Comparison of ENCODE assay signal across 8 mouse cellular contexts in the genomic region with DNA sequence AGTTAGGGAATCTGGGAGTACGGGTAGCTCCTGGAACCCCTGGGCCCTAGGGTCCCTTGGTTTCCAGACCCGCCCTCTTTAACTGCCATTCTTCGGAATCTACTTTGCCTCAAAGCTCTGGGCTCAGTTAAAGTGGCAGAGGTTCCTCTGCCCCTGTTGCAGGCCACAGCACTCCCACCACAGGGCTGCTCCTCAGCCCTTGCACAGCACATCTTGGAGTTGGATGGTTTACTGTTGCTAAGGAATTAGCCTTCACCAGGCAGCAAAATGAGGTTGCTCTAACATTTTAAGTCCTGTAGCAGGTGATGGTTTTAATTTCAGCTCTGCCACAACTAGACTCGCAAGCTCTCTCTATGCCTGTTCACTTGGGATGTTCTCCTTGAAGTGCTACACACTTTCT. TPM values are rescaled to one million over a fixed set of nuclear protein-coding genes. Genes with fewer than 3 reads are reported as not detected.
DNase-seq lines count a peak whose midpoint lies in the region; ATAC-seq and TF ChIP-seq lines count a peak whose summit lies in the region.

Gene Brd3, minus strand, starts transcription at position 101 of the 400 bp plus-strand sequence.

- ATAC-seq in neural tube, embryonic 15.5 days (ENCODE audit: low FRiP score): no peak

- H3K4me1 ChIP-seq in spleen, adult 2 months (ENCODE audit: control insufficient read depth, insufficient read depth, insufficient read length): 0 out of 2 replicates have a peak, but pooled peaks cover 4% of the 10 kb centered on the region
- H3K4me1 ChIP-seq in embryonic fibroblast, embryonic 13.5 days (ENCODE audit: control insufficient read depth, insufficient read depth, low read length): peaks cover 8% of the 10 kb centered on the region
- H3K4me1 ChIP-seq in limb, embryonic 10.5 days: peaks cover 27% of the 10 kb centered on the region
- no peaks in the 10 kb centered on the region for H3K4me1 ChIP-seq in neural tube, embryonic 15.5 days

- H3K36me3 ChIP-seq in spleen, adult 2 months (ENCODE audit: control insufficient read depth, insufficient read depth, low read length): no peaks in the 10 kb centered on the region
- no peaks in the 10 kb centered on the region for H3K36me3 ChIP-seq in limb, embryonic 10.5 days
- no peaks in the 10 kb centered on the region for H3K36me3 ChIP-seq in neural tube, embryonic 15.5 days

- no peak for TF ChIP-seq POLR2A in spleen, adult 2 months (IDR thresholded peaks at IDR 0.05; ENCODE audit: low read depth, low read length)
- TF ChIP-seq POLR2A in embryonic fibroblast, embryonic 13.5 days (IDR thresholded peaks at IDR 0.05; ENCODE audit: low read depth, low read length): no peak

- no peak for DNase-seq in spleen, adult 2 months (ENCODE audit: low read depth in 1 of 2, low spot score in 2 of 2)
- DNase-seq in spleen, postnatal 14 days (ENCODE audit: low spot score in 2 of 2): no peak
- no peak for DNase-seq in heart, postnatal 10 days
- DNase-seq in limb, embryonic 10.5 days (ENCODE audit: low spot score): no peak
- DNase-seq in spleen, postnatal 4 days (ENCODE audit: low spot score in 2 of 2): no peak
- no peak for DNase-seq in kidney, postnatal 14 days

- H3K4me2 ChIP-seq in neural tube, embryonic 15.5 days: no peak within 1 kb of the TSS

- no peak for TF ChIP-seq CTCF in spleen, adult 2 months (IDR thresholded peaks at IDR 0.05; ENCODE audit: extremely low read depth, insufficient read depth, insufficient read length, insufficient replicate concordance)
- no peak for TF ChIP-seq CTCF in embryonic fibroblast, embryonic 13.5 days (IDR thresholded peaks at IDR 0.05; ENCODE audit: borderline replicate concordance, insufficient read depth, low read length)

- 96% methylated on average over 4 of the region's 4 CpGs for WGBS in spleen, adult 2 months
- 73% methylated on average over 4 of the region's 4 CpGs for WGBS in limb, embryonic 10.5 days
- 73% methylated on average over 4 of the region's 4 CpGs for WGBS in neural tube, embryonic 15.5 days

- no peaks in the 10 kb centered on the region for H3K27me3 ChIP-seq in spleen, adult 2 months (ENCODE audit: control insufficient read depth, insufficient read depth, low read length)
- H3K27me3 ChIP-seq in limb, embryonic 10.5 days (ENCODE audit: low read depth, poor library complexity, severe bottlenecking): no peaks in the 10 kb centered on the region
- H3K27me3 ChIP-seq in neural tube, embryonic 15.5 days (replicated peaks): no peaks in the 10 kb centered on the region

- H3K27ac ChIP-seq in spleen, adult 2 months (ENCODE audit: insufficient read depth, low read length): no peak within 1 kb of the TSS
- H3K27ac ChIP-seq in embryonic fibroblast, embryonic 13.5 days (ENCODE audit: insufficient read depth, low read length): no peak within 1 kb of the TSS
- H3K27ac ChIP-seq in limb, embryonic 10.5 days: no peak within 1 kb of the TSS
- H3K27ac ChIP-seq in neural tube, embryonic 15.5 days (replicated peaks): no peak within 1 kb of the TSS

- no peaks in the 10 kb centered on the region for H3K9me3 ChIP-seq in limb, embryonic 10.5 days (replicated peaks)
- H3K9me3 ChIP-seq in neural tube, embryonic 15.5 days (replicated peaks): no peaks in the 10 kb centered on the region

- H3K4me3 ChIP-seq in spleen, adult 2 months (ENCODE audit: extremely low read depth, insufficient read depth, insufficient read length): no peak within 1 kb of the TSS
- H3K4me3 ChIP-seq in embryonic fibroblast, embryonic 13.5 days (ENCODE audit: insufficient read depth, low read length): no peak within 1 kb of the TSS
- H3K4me3 ChIP-seq in limb, embryonic 10.5 days: no peak within 1 kb of the TSS
- H3K4me3 ChIP-seq in neural tube, embryonic 15.5 days (replicated peaks): no peak within 1 kb of the TSS

- intact Hi-C loops in heart, postnatal 10 days (cut with DNase I): no loop called here

- no peak within 1 kb of the TSS for H3K9ac ChIP-seq in neural tube, embryonic 15.5 days (replicated peaks)

RNA-seq across cellular contexts. Expression of gene Brd3, which starts in this region (rescaled TPM):
- 18.2 and 23.7 TPM in 2 replicates for polyA plus RNA-seq in spleen, adult 2 months (2012; rRNA removed)
- 38.7 and 41.4 TPM in 2 replicates for polyA plus RNA-seq in embryonic fibroblast, embryonic 13.5 days (2011; ENCODE audit: insufficient read length, low read depth, missing spikeins)
- total RNA-seq in heart, postnatal 10 days (2021): 10 to 100 TPM; 42.6 to 53.0 TPM
- polyA plus RNA-seq in limb, embryonic 10.5 days (2016; fragmentation: Nextera tagmentation; extraction: Ambion mirVana): 188 and 193 TPM in 2 replicates
- 98.6 and 99.7 TPM in 2 replicates for polyA plus RNA-seq in neural tube, embryonic 15.5 days (2015; fragmentation: Nextera tagmentation; extraction: Ambion mirVana)
